Mouse (Mus musculus) neural tube, embryonic 14.5 days (tissue): ENCODE data around the gene 9430038I01Rik. TPM values are rescaled to one million over a fixed set of nuclear protein-coding genes. Genes with fewer than 3 reads are reported as not detected.

Source experiments
- ATAC-seq: fragments of 200-750 bp; cut with Nextera tagmentation; 2 replicates; pipeline ENCODE4 v1.8.0; 2017; ENCODE audit warnings: low read depth, mild to moderate bottlenecking, moderate TSS enrichment, moderate library complexity
- H3K27ac ChIP-seq: fragments of 300-500 bp; sonication (generic); 2 replicates; pipeline ENCODE4 v1.5.1; 2014; ENCODE audit warnings: low read depth, mild to moderate bottlenecking, control low read depth, low read length, moderate library complexity, mixed read lengths
- H3K27me3 ChIP-seq: fragments of 300-500 bp; sonication (generic); 2 replicates; pipeline ENCODE4 v1.6.1; 2014; ENCODE audit warnings: low read length; ENCODE audit not compliant: control insufficient read depth, insufficient read depth
- H3K36me3 ChIP-seq: fragments of 300-500 bp; sonication (generic); 2 replicates; pipeline ENCODE4 v1.6.1; 2014; ENCODE audit warnings: low read length, mixed read lengths; ENCODE audit not compliant: control insufficient read depth, insufficient read depth
- H3K4me1 ChIP-seq: fragments of 300-500 bp; sonication (generic); 2 replicates; pipeline ENCODE4 v1.6.1; 2014; ENCODE audit warnings: low read length; ENCODE audit not compliant: control insufficient read depth, insufficient read depth
- H3K4me2 ChIP-seq: fragments of 300-500 bp; sonication (generic); 2 replicates; pipeline ENCODE4 v1.6.1; 2014; ENCODE audit warnings: mild to moderate bottlenecking, low read depth, low read length, control low read depth
- H3K4me3 ChIP-seq: fragments of 300-500 bp; sonication (generic); 2 replicates; pipeline ENCODE4 v1.5.1; 2014; ENCODE audit warnings: low read depth, low read length, control low read depth, mixed read lengths
- H3K9ac ChIP-seq: fragments of 300-500 bp; sonication (generic); replicated peaks from 2 replicates; pipeline ENCODE4 v1.6.1; 2014; ENCODE audit warnings: low read depth, mild to moderate bottlenecking, control low read depth, low read length, mixed read lengths
- H3K9me3 ChIP-seq: fragments of 300-500 bp; sonication (generic); 2 replicates; pipeline ENCODE4 v1.6.1; 2016; ENCODE audit warnings: low read length; ENCODE audit not compliant: control insufficient read depth
- WGBS: fragments of 180-500 bp; shearing (Covaris S2); extraction: QIAGEN DNeasy Blood & Tissue Kit; methylation state at CpG from one replicate; pipeline ENCODE4 v1.1.7; 2014; 5-methylcytosine and 5-hydroxymethylcytosine counted together
- polyA plus RNA-seq: library from polyadenylated mRNA; unstranded; fragments of >200 nt; fragmentation: Nextera tagmentation; extraction: Ambion mirVana; gene quantifications from 2 replicates; pipeline ENCODE4 v1.2.1, GENCODE M21; 2014

Gene 9430038I01Rik
- polyA plus RNA-seq, 1 experiment from 2014 or later, result 19.3 TPM

DNA sequence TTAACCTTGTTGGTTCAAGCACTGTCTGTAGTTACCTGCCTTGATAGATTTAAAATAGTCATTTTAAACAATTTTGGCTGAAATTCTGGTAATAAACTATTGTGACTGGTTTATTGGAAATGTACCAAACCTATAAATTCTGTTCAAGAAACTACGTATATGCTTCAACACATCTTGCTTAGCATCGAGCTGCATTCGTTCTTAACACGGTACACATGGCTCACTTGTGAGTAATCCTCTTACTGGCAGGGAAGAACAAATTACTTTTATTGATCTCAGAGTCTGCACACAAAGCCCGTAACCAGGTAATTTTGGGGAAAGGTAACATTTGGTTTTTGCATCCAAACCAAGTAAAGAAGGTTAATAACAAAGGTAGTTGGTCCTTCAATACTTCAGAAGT, 22.7 kb downstream of the 9430038I01Rik start:
- Histone ChIP-seq H3K4me3 (no peak overlapping the region), H3K27ac (no peak overlapping the region), H3K4me1 (no peaks in the 10 kb centered on the region), H3K9me3 (no peaks in the 10 kb centered on the region), H3K9ac (no peak overlapping the region), H3K27me3 (no peaks in the 10 kb centered on the region), H3K4me2 (no peak overlapping the region), H3K36me3 (no peaks in the 10 kb centered on the region)
- ATAC-seq, result no peak
- WGBS, result 85% methylated on average over 5 of the region's 5 CpGs

DNA sequence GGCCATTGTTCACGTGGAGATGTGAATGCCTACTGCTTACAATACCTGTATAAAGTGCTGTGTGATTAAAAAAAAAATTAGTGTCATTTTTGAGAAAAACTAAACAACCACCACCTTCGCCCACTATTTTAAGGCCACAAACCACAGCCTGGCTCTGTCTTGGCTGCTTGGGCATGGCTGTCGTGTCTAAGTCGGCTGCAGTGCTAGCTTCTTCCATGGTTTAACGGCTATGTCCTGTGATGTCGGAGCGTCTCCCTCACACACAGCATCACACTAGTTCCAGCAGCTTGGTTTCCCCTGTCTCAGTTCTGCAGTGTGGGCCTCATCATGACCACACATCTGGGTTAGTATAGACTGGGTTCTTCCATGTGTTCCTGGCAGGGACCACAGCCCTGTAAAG, 35.6 kb downstream of the 9430038I01Rik start:
- Histone ChIP-seq H3K4me2 (no peak overlapping the region), H3K36me3 (no peaks in the 10 kb centered on the region), H3K9ac (no peak overlapping the region), H3K4me1 (no peaks in the 10 kb centered on the region), H3K27me3 (no peaks in the 10 kb centered on the region), H3K9me3 (no peaks in the 10 kb centered on the region), H3K27ac (no peak overlapping the region), H3K4me3 (no peak overlapping the region)
- 95% methylated on average over 7 of the region's 7 CpGs for WGBS
- no peak for ATAC-seq

DNA sequence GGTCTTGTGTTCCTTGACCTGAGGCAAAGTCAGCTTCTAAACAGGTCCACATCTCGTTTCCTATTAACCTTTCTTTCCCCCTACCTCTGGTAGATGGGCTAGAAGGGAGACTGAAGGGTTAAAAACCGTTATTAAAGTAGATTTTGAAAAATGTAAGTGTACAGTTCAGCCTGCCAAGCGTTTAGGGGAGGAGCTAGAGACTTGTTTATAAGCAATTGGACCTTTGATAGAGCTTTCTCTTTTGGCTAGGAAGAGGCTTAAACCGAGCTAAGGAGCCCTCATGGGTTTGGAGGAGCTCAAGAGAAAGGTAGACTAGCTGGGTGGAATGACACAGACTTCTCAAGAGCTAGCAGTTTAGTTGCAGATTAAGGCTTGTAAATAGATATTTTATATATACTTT, 38.8 kb downstream of the 9430038I01Rik start:
- Histone ChIP-seq H3K9me3 (no peaks in the 10 kb centered on the region), H3K9ac (no peak overlapping the region), H3K4me1 (no peaks in the 10 kb centered on the region), H3K27me3 (no peaks in the 10 kb centered on the region), H3K4me2 (no peak overlapping the region), H3K36me3 (no peaks in the 10 kb centered on the region), H3K4me3 (no peak overlapping the region), H3K27ac (no peak overlapping the region)
- WGBS, result 75% methylated on average over 4 of the region's 4 CpGs
- no peak for ATAC-seq

DNA sequence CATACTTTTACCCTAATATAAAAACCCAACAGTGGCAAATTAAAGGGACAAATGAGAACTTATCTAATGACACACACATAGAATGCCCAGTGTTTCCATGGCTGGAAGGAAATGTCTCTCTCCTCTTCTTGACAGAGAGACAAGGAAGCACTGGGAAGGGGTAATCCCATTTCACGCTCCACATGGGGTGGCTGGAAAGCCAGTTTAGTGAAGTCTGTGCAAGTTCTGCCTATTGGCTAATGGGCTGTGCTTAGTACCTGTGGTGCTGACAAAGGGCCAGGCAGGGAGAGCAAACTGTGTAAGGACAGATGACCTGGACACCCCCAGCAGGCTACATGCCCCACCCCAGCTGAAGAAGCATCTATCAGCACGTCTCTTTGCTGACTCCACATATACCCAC, 40.4 kb downstream of the 9430038I01Rik start:
- no peak overlapping the region for H3K4me2 ChIP-seq
- no peak overlapping the region for H3K4me3 ChIP-seq
- no peaks in the 10 kb centered on the region for H3K9me3 ChIP-seq
- ATAC-seq, result no peak
- H3K9ac ChIP-seq, result no peak overlapping the region
- no peaks in the 10 kb centered on the region for H3K27me3 ChIP-seq
- H3K4me1 ChIP-seq, result no peaks in the 10 kb centered on the region
- no peaks in the 10 kb centered on the region for H3K36me3 ChIP-seq
- WGBS, result 62% methylated on average over 2 of the region's 2 CpGs
- H3K27ac ChIP-seq, result no peak overlapping the region

DNA sequence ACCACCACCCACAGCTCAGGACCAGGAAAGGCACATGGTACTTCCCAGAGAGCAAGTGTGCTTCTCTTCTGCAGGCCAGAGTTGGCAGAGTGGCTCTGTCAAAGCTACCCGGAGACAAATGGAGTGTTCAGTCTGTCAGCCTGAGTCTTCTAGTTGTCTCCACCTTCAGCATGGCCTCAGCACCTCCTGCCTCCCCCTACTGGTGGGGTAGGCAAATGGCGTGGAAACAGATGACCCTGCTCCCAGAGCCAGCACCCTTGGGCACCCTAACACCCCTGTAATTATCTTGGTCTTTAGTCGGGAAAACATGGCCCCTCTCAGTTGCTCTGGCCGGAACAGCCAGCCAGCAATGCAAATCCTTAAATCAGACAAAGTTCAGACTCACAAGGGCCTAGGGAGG, 43.8 kb downstream of the 9430038I01Rik start:
- Histone ChIP-seq H3K4me2 (no peak overlapping the region), H3K36me3 (no peaks in the 10 kb centered on the region), H3K27ac (no peak overlapping the region), H3K4me1 (no peaks in the 10 kb centered on the region), H3K27me3 (no peaks in the 10 kb centered on the region), H3K9ac (no peak overlapping the region), H3K9me3 (no peaks in the 10 kb centered on the region), H3K4me3 (no peak overlapping the region)
- WGBS, result 81% methylated on average over 4 of the region's 4 CpGs
- no peak for ATAC-seq

DNA sequence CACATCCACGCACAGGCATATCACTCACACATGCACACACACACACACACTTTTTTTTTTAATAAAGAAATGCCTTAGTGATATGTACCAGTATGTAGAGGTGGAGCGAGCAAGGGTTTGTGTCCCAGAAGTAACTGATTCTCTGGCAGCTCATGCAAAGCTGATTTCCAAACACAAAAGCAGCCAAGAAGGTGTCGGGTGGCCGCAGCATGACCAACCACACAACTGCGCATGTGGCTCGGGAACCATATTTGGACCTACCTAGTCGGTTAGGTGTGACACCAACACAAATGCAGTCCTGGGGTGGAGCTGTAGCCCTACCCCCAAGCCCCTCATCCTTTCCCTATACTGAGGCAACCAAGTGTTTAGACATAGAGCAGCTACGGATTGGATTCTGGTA, 45.5 kb downstream of the 9430038I01Rik start:
- Histone ChIP-seq H3K9ac (no peak overlapping the region), H3K4me2 (no peak overlapping the region), H3K4me1 (no peaks in the 10 kb centered on the region), H3K36me3 (no peaks in the 10 kb centered on the region), H3K27me3 (no peaks in the 10 kb centered on the region), H3K4me3 (no peak overlapping the region), H3K27ac (no peak overlapping the region), H3K9me3 (no peaks in the 10 kb centered on the region)
- ATAC-seq, result no peak
- WGBS, result 94% methylated on average over 8 of the region's 8 CpGs

DNA sequence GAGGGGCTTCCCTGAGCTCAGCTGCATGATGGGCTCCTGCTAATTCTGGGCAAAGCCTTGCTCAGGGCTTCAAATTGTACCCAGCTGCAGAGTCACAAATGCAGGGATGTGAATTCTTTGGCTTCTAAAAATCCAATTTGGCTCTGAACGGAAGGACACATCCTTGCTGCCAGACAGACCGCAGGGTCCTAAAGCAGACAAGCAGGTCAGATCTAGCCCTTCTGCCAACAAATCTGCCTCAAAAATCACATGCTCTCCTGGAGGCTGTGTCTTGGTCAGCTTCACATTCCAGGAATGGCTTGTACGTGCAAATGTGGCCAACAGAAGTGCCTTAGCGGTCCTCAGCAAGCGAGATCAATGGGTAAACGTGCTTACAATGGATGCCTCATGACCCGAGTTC, 46.0 kb downstream of the 9430038I01Rik start:
- no peak overlapping the region for H3K4me2 ChIP-seq

DNA sequence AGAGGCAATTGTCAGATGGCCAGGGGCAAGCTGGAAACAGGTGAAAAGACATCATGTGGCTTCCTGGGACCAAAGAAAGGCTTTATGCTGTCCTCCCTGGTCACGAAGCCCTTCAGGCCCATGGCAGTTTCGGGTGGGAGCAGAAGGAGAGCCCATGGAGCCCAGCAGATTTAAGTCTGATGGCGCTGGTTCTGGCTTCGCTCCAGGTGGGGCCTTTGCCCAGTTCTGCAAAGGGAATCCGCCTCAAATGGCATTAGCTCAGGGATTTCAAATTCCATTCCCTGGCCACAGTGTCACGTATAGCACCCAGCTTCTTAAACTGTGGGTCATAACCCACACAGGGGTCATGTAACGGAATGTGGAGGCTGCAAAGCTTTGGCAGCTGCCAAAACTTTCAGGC, 63.7 kb downstream of the 9430038I01Rik start:
- WGBS, result 78% methylated on average over 7 of the region's 7 CpGs
- no peaks in the 10 kb centered on the region for H3K27me3 ChIP-seq
- no peaks in the 10 kb centered on the region for H3K36me3 ChIP-seq
- no peaks in the 10 kb centered on the region for H3K9me3 ChIP-seq
- H3K9ac ChIP-seq, result no peak overlapping the region
- no peak overlapping the region for H3K27ac ChIP-seq
- no peak for ATAC-seq
- H3K4me2 ChIP-seq, result no peak overlapping the region
- H3K4me3 ChIP-seq, result no peak overlapping the region
- no peaks in the 10 kb centered on the region for H3K4me1 ChIP-seq

More for the DNA sequence above, 46.0 kb downstream of the 9430038I01Rik start:
- WGBS, result 81% methylated on average over 7 of the region's 7 CpGs
- Histone ChIP-seq H3K4me3 (no peak overlapping the region), H3K9me3 (no peaks in the 10 kb centered on the region), H3K36me3 (no peaks in the 10 kb centered on the region), H3K4me1 (no peaks in the 10 kb centered on the region), H3K27me3 (no peaks in the 10 kb centered on the region), H3K27ac (no peak overlapping the region), H3K9ac (no peak overlapping the region)
- ATAC-seq, result no peak

DNA sequence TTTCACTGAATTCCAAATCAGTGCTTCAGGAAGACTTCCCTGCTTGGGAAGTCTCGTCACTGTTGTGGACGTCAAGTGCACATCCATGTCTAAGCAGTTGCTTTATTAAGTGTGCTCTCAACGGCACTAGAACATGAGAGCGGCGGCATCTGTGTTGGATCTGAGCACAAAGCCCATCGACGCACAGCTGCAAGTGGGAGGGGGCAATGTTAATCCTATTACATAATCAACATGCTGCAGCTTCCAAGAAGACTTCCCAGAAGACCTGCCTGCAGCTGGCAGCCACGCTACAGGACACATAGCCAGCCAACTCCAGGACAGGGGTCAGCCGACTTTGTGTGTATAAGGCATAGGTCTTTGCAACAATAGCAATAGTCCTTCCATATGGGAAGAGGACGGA, 64.5 kb downstream of the 9430038I01Rik start:
- ATAC-seq, result no peak
- no peak overlapping the region for H3K4me3 ChIP-seq
- H3K9ac ChIP-seq, result no peak overlapping the region
- H3K36me3 ChIP-seq, result no peaks in the 10 kb centered on the region
- H3K27ac ChIP-seq, result no peak overlapping the region
- no peak overlapping the region for H3K4me2 ChIP-seq
- H3K27me3 ChIP-seq, result no peaks in the 10 kb centered on the region
- WGBS, result 80% methylated on average over 10 of the region's 10 CpGs
- no peaks in the 10 kb centered on the region for H3K9me3 ChIP-seq
- H3K4me1 ChIP-seq, result no peaks in the 10 kb centered on the region

DNA sequence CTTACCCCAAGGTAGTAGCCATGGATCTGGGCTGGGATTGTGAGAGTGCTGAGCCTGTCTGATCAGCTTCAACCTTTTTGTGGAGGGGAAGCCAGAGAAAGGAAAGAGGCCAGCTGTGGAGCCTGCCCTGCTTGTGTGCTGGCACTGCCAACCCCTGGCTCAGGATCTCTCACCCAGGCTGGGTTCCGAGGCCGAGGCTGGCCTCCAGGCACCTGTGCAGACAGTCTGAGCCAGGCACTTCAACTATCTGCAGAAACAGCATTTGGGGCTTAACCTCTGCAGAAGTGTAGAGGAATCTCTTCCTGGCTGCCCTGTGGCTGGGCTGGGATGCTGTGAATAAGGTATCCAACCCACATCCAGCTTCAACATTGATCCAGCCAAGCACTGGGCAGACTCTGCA, 76.6 kb downstream of the 9430038I01Rik start:
- no peaks in the 10 kb centered on the region for H3K9me3 ChIP-seq
- no peaks in the 10 kb centered on the region for H3K4me1 ChIP-seq
- WGBS, result 86% methylated on average over 2 of the region's 2 CpGs
- H3K27ac ChIP-seq, result no peak overlapping the region
- no peak for ATAC-seq
- H3K9ac ChIP-seq, result no peak overlapping the region
- H3K27me3 ChIP-seq, result no peaks in the 10 kb centered on the region
- H3K36me3 ChIP-seq, result no peaks in the 10 kb centered on the region
- H3K4me2 ChIP-seq, result no peak overlapping the region
- no peak overlapping the region for H3K4me3 ChIP-seq
